Mouse (Mus musculus): ENCODE measurements around the gene Smdt1. TPM values are rescaled to one million over a fixed set of nuclear protein-coding genes. Genes with fewer than 3 reads are reported as not detected.

Gene Smdt1
- polyA plus RNA-seq, 1 experiment = 230 TPM

- H3K36me3 ChIP-seq (ENCODE audit: control insufficient read depth, insufficient read depth, low read length) = no peaks in the 10 kb centered on the region
- TF ChIP-seq POLR2A (IDR thresholded peaks at IDR 0.05; ENCODE audit: control insufficient read depth, extremely low read depth, insufficient read depth, low read length, poor library complexity) (no peak), CTCF (IDR thresholded peaks at IDR 0.05; ENCODE audit: borderline replicate concordance, control insufficient read depth, extremely low read depth, insufficient read depth, low read length, poor library complexity) (no peak)
- no peaks in the 10 kb centered on the region; the same call in 1 of the 2 replicates for H3K27me3 ChIP-seq (ENCODE audit: control insufficient read depth, insufficient read depth, low read length)
- no peak overlapping the region for H3K27ac ChIP-seq (ENCODE audit: control insufficient read depth, insufficient read depth, low read length)
- no peak overlapping the region for H3K4me3 ChIP-seq (ENCODE audit: control insufficient read depth, insufficient read depth, low read length)
- no peak for DNase-seq
- no peaks in the 10 kb centered on the region for H3K4me1 ChIP-seq (replicated peaks; ENCODE audit: control insufficient read depth, insufficient read depth, low read length)
- WGBS = 97% methylated on average over 3 of the region's 3 CpGs
Measured at GRCm38 (mm10) chr15:82307107-82307506, 31.7 kb upstream of the Smdt1 start.

- Histone ChIP-seq H3K4me1 (replicated peaks; ENCODE audit: control insufficient read depth, insufficient read depth, low read length) (no peaks in the 10 kb centered on the region), H3K4me3 (ENCODE audit: control insufficient read depth, insufficient read depth, low read length) (no peak overlapping the region), H3K27ac (ENCODE audit: control insufficient read depth, insufficient read depth, low read length) (no peak overlapping the region), H3K27me3 (ENCODE audit: control insufficient read depth, insufficient read depth, low read length) (no peaks in the 10 kb centered on the region; the same call in 1 of the 2 replicates), H3K36me3 (ENCODE audit: control insufficient read depth, insufficient read depth, low read length) (no peaks in the 10 kb centered on the region)
- WGBS = 87% methylated on average over 3 of the region's 3 CpGs
- DNase-seq = no peak
- TF ChIP-seq CTCF (IDR thresholded peaks at IDR 0.05; ENCODE audit: borderline replicate concordance, control insufficient read depth, extremely low read depth, insufficient read depth, low read length, poor library complexity) (no peak), POLR2A (IDR thresholded peaks at IDR 0.05; ENCODE audit: control insufficient read depth, extremely low read depth, insufficient read depth, low read length, poor library complexity) (no peak)
Measured at GRCm38 (mm10) chr15:82308416-82308815, 30.3 kb upstream of the Smdt1 start.

- Histone ChIP-seq H3K27ac (ENCODE audit: control insufficient read depth, insufficient read depth, low read length) (no peak overlapping the region), H3K4me1 (replicated peaks; ENCODE audit: control insufficient read depth, insufficient read depth, low read length) (no peaks in the 10 kb centered on the region), H3K36me3 (ENCODE audit: control insufficient read depth, insufficient read depth, low read length) (no peaks in the 10 kb centered on the region), H3K27me3 (ENCODE audit: control insufficient read depth, insufficient read depth, low read length) (no peaks in the 10 kb centered on the region), H3K4me3 (ENCODE audit: control insufficient read depth, insufficient read depth, low read length) (no peak overlapping the region)
- TF ChIP-seq POLR2A (IDR thresholded peaks at IDR 0.05; ENCODE audit: control insufficient read depth, extremely low read depth, insufficient read depth, low read length, poor library complexity) = no peak
- no peak for TF ChIP-seq CTCF (IDR thresholded peaks at IDR 0.05; ENCODE audit: borderline replicate concordance, control insufficient read depth, extremely low read depth, insufficient read depth, low read length, poor library complexity)
- 94% methylated on average over 6 of the region's 6 CpGs for WGBS
- DNase-seq = no peak
Measured at GRCm38 (mm10) chr15:82317839-82318238, 20.9 kb upstream of the Smdt1 start.

- H3K36me3 ChIP-seq (ENCODE audit: control insufficient read depth, insufficient read depth, low read length) = no peaks in the 10 kb centered on the region
- no peaks in the 10 kb centered on the region for H3K27me3 ChIP-seq (ENCODE audit: control insufficient read depth, insufficient read depth, low read length)
- TF ChIP-seq POLR2A (IDR thresholded peaks at IDR 0.05; ENCODE audit: control insufficient read depth, extremely low read depth, insufficient read depth, low read length, poor library complexity) (no peak), CTCF (IDR thresholded peaks at IDR 0.05; ENCODE audit: borderline replicate concordance, control insufficient read depth, extremely low read depth, insufficient read depth, low read length, poor library complexity) (no peak)
- whole genome bisulfite sequencing = 94% methylated on average over 1 of the region's 1 CpGs
- no peaks in the 10 kb centered on the region for H3K4me1 ChIP-seq (replicated peaks; ENCODE audit: control insufficient read depth, insufficient read depth, low read length)
- no peak for DNase-seq
- H3K27ac ChIP-seq (ENCODE audit: control insufficient read depth, insufficient read depth, low read length) = no peak overlapping the region
- H3K4me3 ChIP-seq (ENCODE audit: control insufficient read depth, insufficient read depth, low read length) = no peak overlapping the region
Measured at GRCm38 (mm10) chr15:82319613-82320012, 19.1 kb upstream of the Smdt1 start.

GRCm38 (mm10) chr15:82322195-82322594 lies 16.6 kb upstream of the Smdt1 start:
- no peaks in the 10 kb centered on the region for H3K36me3 ChIP-seq (ENCODE audit: control insufficient read depth, insufficient read depth, low read length)
- TF ChIP-seq CTCF (IDR thresholded peaks at IDR 0.05; ENCODE audit: borderline replicate concordance, control insufficient read depth, extremely low read depth, insufficient read depth, low read length, poor library complexity) = no peak
- TF ChIP-seq POLR2A (IDR thresholded peaks at IDR 0.05; ENCODE audit: control insufficient read depth, extremely low read depth, insufficient read depth, low read length, poor library complexity) = no peak
- no peaks in the 10 kb centered on the region for H3K27me3 ChIP-seq (ENCODE audit: control insufficient read depth, insufficient read depth, low read length)
- H3K4me1 ChIP-seq (replicated peaks; ENCODE audit: control insufficient read depth, insufficient read depth, low read length) = peaks cover 6% of the 10 kb centered on the region; the same call in 1 of the 2 replicates
- H3K4me3 ChIP-seq (ENCODE audit: control insufficient read depth, insufficient read depth, low read length) = no peak overlapping the region
- DNase-seq = no peak
- 87% methylated on average over 8 of the region's 8 CpGs for WGBS
- H3K27ac ChIP-seq (ENCODE audit: control insufficient read depth, insufficient read depth, low read length) = no peak overlapping the region

GRCm38 (mm10) chr15:82325382-82325781 lies 13.4 kb upstream of the Smdt1 start:
- no peak for DNase-seq
- WGBS = 55% methylated on average over 2 of the region's 2 CpGs

GRCm38 (mm10) chr15:82335194-82335593 lies 3.6 kb upstream of the Smdt1 start:
- Histone ChIP-seq H3K4me3 (ENCODE audit: control insufficient read depth, insufficient read depth, low read length) (no peak overlapping the region), H3K27me3 (ENCODE audit: control insufficient read depth, insufficient read depth, low read length) (no peaks in the 10 kb centered on the region), H3K27ac (ENCODE audit: control insufficient read depth, insufficient read depth, low read length) (no peak overlapping the region), H3K36me3 (ENCODE audit: control insufficient read depth, insufficient read depth, low read length) (no peaks in the 10 kb centered on the region; the same call in 1 of the 2 replicates), H3K4me1 (replicated peaks; ENCODE audit: control insufficient read depth, insufficient read depth, low read length) (peaks cover 11% of the 10 kb centered on the region)
- 98% methylated on average over 4 of the region's 4 CpGs for WGBS
- no peak for DNase-seq
- TF ChIP-seq CTCF (IDR thresholded peaks at IDR 0.05; ENCODE audit: borderline replicate concordance, control insufficient read depth, extremely low read depth, insufficient read depth, low read length, poor library complexity) = no peak

More at GRCm38 (mm10) chr15:82325382-82325781, 13.4 kb upstream of the Smdt1 start:
- no peak overlapping the region for H3K4me3 ChIP-seq (ENCODE audit: control insufficient read depth, insufficient read depth, low read length)
- H3K36me3 ChIP-seq (ENCODE audit: control insufficient read depth, insufficient read depth, low read length) = no peaks in the 10 kb centered on the region
- no peaks in the 10 kb centered on the region for H3K27me3 ChIP-seq (ENCODE audit: control insufficient read depth, insufficient read depth, low read length)
- peaks cover 6% of the 10 kb centered on the region; the same call in 1 of the 2 replicates for H3K4me1 ChIP-seq (replicated peaks; ENCODE audit: control insufficient read depth, insufficient read depth, low read length)
- TF ChIP-seq POLR2A (IDR thresholded peaks at IDR 0.05; ENCODE audit: control insufficient read depth, extremely low read depth, insufficient read depth, low read length, poor library complexity) (no peak), CTCF (IDR thresholded peaks at IDR 0.05; ENCODE audit: borderline replicate concordance, control insufficient read depth, extremely low read depth, insufficient read depth, low read length, poor library complexity) (no peak)
- no peak overlapping the region for H3K27ac ChIP-seq (ENCODE audit: control insufficient read depth, insufficient read depth, low read length)

Data from thymus, adult 2 months (tissue).